21 mouse cellular contexts compared by ENCODE assay signal in the genomic region with DNA sequence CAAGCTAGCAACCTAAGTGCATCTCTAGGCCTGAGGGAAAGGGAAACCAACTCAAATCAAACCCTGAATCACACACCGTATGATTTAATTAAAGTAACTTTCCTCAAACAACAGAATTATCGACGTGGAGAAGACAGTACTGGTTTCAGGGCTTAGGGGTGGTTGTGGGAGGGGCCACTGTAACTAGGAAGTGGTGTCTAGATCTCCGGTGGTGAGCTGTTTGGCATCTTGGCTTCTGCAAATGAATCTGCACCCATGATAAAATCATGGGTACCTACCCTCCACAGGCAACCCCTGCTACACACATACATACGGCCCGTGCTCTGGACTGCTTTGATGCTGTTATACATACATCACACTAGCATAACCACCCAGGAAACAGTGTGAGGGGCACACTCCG. TPM values are rescaled to one million over a fixed set of nuclear protein-coding genes. Genes with fewer than 3 reads are reported as not detected.
DNase-seq lines count a peak whose midpoint lies in the region; ATAC-seq lines count a peak whose summit lies in the region.
"Had no signal": no experiment of that assay in that cellular context is flagged by ENCODE, and none has a peak within 500 bp of the region (broad histone marks: within the 10 kb centered on the region; RNA-seq: fewer than 3 reads in every experiment).

No protein-coding gene starts in this region.

- intact Hi-C loops in heart, postnatal 14 days (cut with DNase I) = no loop called here

- peak; percentile 47 for DNase-seq in retina, postnatal 1 day
- DNase-seq in retina, embryonic 14.5 days (ENCODE audit: low spot score) = no peak
- peak; percentile 42 for DNase-seq in induced T-regulatory cell, adult 2 months (ENCODE audit: low read depth)
- no peak for DNase-seq in embryo, embryonic 11 days
- DNase-seq in ovary, postnatal 14 days (ENCODE audit: low spot score) = no peak
- no peak for DNase-seq in heart, postnatal 14 days
- DNase-seq: adrenal gland, adult 2 months; adrenal gland, postnatal 14 days; cerebellum, adult 11 months; cerebellum, adult 8-10 months; gastrocnemius, postnatal 10 days; gastrocnemius, postnatal 36 days; heart, adult 11 months; heart, postnatal 4 days; kidney, adult 11 months had no signal

- ATAC-seq in common myeloid progenitor, adult 5-6 weeks (replicated peaks; ENCODE audit: low read depth, poor library complexity, severe bottlenecking) = peak; percentile 61
- ATAC-seq in monocyte, adult 5-6 weeks (replicated peaks; ENCODE audit: insufficient number of reproducible peaks, low FRiP score, low TSS enrichment, poor library complexity, severe bottlenecking) = peak; percentile 47; the same call in 1 of the 2 replicates
- ATAC-seq: forebrain, embryonic 16.5 days; intestine, embryonic 15.5 days; Patski had no signal

RNA-seq across cellular contexts. Expression of gene Fhad1, which starts 4.4 kb away (rescaled TPM):
- total RNA-seq in common myeloid progenitor, adult 5-6 weeks (2017) = not detected in 2 replicates
- 0.32 to 4.4 TPM (median 0.38 TPM) in 3 replicates for total RNA-seq in monocyte, adult 5-6 weeks (2017)
- total RNA-seq in heart, postnatal 14 days (2021) = under 1 TPM; 0.17 to 0.48 TPM
- total RNA-seq: gastrocnemius, adult 18-20 months had no signal

Comparison
In these comparisons a context has a peak if more than half of its experiments do, and no peak if none do; other contexts are left out.
1. DNase-seq: peak in retina, postnatal 1 day (single experiment) and induced T-regulatory cell, adult 2 months (single experiment); none in retina, embryonic 14.5 days (single experiment), embryo, embryonic 11 days (single experiment), ovary, postnatal 14 days (single experiment) and heart, postnatal 14 days (0 of 2).